Mouse (Mus musculus): ENCODE results near the gene Daw1.
A peak's percentile ranks its signal among the peaks of the same experiment; 100 is the strongest.

The Daw1 gene

GRCm38 (mm10) chr1:83187154-83187553, 27.6 kb downstream of the Daw1 start:
- DNase-seq (ENCODE audit: extremely low spot score, low spot score), result peak; percentile 36

GRCm38 (mm10) chr1:83209981-83210380, 50.4 kb downstream of the Daw1 start:
- DNase-seq (ENCODE audit: extremely low spot score, low spot score), result no peak

- DNase-seq (ENCODE audit: extremely low spot score, low spot score), result no peak
Observed at GRCm38 (mm10) chr1:83218260-83218659, 58.7 kb downstream of the Daw1 start.

GRCm38 (mm10) chr1:83223072-83223471, 63.5 kb downstream of the Daw1 start:
- DNase-seq (ENCODE audit: extremely low spot score, low spot score), result no peak

- DNase-seq (ENCODE audit: extremely low spot score, low spot score), result no peak
Observed at GRCm38 (mm10) chr1:83224423-83224960, 64.9 kb downstream of the Daw1 start.

GRCm38 (mm10) chr1:83227946-83228345, 68.4 kb downstream of the Daw1 start:
- no peak for DNase-seq (ENCODE audit: extremely low spot score, low spot score)

- no peak for DNase-seq (ENCODE audit: extremely low spot score, low spot score)
Observed at GRCm38 (mm10) chr1:83248235-83248746, 88.7 kb downstream of the Daw1 start.

GRCm38 (mm10) chr1:83251746-83252145, 92.2 kb downstream of the Daw1 start:
- DNase-seq (ENCODE audit: extremely low spot score, low spot score), result no peak

All from neural tube, embryonic 10.5 days (tissue).